Mouse (Mus musculus) CD4-positive naive resting alpha-beta T cell, adult 57 days (primary cell): ENCODE data around the gene Adamts7. TPM values are rescaled to one million over a fixed set of nuclear protein-coding genes. Genes with fewer than 3 reads are reported as not detected.

ENCODE experiments used
- total RNA-seq: library from RNA; stranded (reverse); gene quantifications from one replicate; pipeline ENCODE4 v1.2.4, GENCODE M21; 2023

Gene Adamts7
- total RNA-seq, result 0.30 TPM

DNA sequence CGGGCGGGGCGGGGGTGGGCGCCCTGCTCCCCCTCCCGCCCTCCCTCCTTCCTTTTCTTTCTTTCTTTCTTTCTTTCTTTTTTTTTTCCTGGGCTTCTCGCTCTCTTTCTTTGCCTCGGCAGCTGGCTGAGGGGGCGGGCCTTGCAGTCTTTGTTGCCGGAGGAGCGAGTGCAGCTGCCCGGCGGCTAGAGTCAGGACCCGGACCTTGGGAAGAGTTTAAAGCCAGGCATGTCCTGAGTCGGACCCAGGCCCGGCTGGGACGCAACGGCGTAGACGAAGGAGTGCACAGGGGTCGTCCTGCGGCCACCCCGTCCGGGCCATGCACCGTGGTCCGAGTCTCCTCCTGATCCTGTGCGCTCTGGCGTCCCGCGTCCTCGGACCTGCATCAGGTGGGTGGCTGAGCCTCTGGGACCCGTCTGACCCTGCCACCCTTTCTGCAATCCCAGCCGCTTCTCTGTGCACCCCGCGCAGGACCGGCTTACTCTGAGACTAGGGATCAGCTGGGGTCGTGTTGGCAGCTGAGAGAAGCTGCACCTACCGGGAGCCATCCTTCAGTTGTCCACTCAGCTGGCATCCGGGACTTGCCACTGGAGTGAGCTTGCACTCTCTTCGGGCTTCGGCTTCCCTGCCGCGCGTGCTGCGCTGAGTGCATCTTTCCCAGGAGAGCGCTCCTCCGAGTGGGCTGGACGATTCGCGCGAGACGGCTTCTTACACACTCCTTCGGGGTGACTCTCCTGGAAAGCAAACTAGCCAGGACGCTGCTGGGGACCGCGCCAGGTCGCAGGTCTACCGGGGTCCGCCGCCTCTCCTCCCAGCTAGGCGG, at the start of gene Adamts7:
Gene Adamts7 (plus strand): TSS at position 144 of the 823 bp plus-strand sequence.

GRCm38 (mm10) chr9:90114567-90115307, 48.1 kb upstream of the Adamts7 start, which contains the start of gene Morf4l1:
TSS of gene Morf4l1 (minus strand) at chr9:90114774.

Other genes starting within 250 kb of the Adamts7 start
- gene Ctsh, start 108.9 kb upstream of the Adamts7 start, total RNA-seq, result 16.9 TPM
- 403 TPM for gene Morf4l1, start 48.3 kb upstream of the Adamts7 start, total RNA-seq
- 66.2 TPM for gene Tbc1d2b, start 107.7 kb downstream of the Adamts7 start, total RNA-seq